Mouse (Mus musculus): ENCODE data around the gene Gm44965. TPM values are rescaled to one million over a fixed set of nuclear protein-coding genes. Genes with fewer than 3 reads are reported as not detected.

The Gm44965 gene
- polyA plus RNA-seq, 1 experiment from 2014 or later: not detected

- H3K27ac ChIP-seq: no peak overlapping the region
- no peak for ATAC-seq
- no peaks in the 10 kb centered on the region for H3K9me3 ChIP-seq (replicated peaks)
- no peak overlapping the region for H3K9ac ChIP-seq
- no peaks in the 10 kb centered on the region for H3K27me3 ChIP-seq (replicated peaks)
- H3K4me2 ChIP-seq: no peak overlapping the region
- 88% methylated on average over 4 of the region's 4 CpGs for WGBS (ENCODE audit: insufficient replicate concordance)
- no peak overlapping the region for H3K4me3 ChIP-seq
- H3K36me3 ChIP-seq: 0 out of 2 replicates have a peak, but pooled peaks cover 8% of the 10 kb centered on the region
- H3K4me1 ChIP-seq: no peaks in the 10 kb centered on the region
Observed at GRCm38 (mm10) chr6:48565693-48566310, 27.9 kb upstream of the Gm44965 start.

- WGBS (ENCODE audit: insufficient replicate concordance): 73% methylated on average over 5 of the region's 5 CpGs
- Histone ChIP-seq H3K4me3 (no peak overlapping the region), H3K9ac (no peak overlapping the region), H3K4me1 (no peaks in the 10 kb centered on the region), H3K27ac (no peak overlapping the region), H3K36me3 (0 out of 2 replicates have a peak, but pooled peaks cover 8% of the 10 kb centered on the region), H3K4me2 (no peak overlapping the region), H3K27me3 (replicated peaks) (no peaks in the 10 kb centered on the region), H3K9me3 (replicated peaks) (no peaks in the 10 kb centered on the region)
- ATAC-seq: no peak
Observed at GRCm38 (mm10) chr6:48566312-48566711, 27.4 kb upstream of the Gm44965 start.

GRCm38 (mm10) chr6:48568036-48568984 lies 25.4 kb upstream of the Gm44965 start:
- Histone ChIP-seq H3K9ac (no peak overlapping the region), H3K9me3 (replicated peaks) (no peaks in the 10 kb centered on the region), H3K27me3 (replicated peaks) (no peaks in the 10 kb centered on the region), H3K4me2 (no peak overlapping the region), H3K4me1 (peaks cover 9% of the 10 kb centered on the region; the same call in 1 of the 2 replicates), H3K27ac (no peak overlapping the region), H3K36me3 (0 out of 2 replicates have a peak, but pooled peaks cover 8% of the 10 kb centered on the region), H3K4me3 (no peak overlapping the region)
- WGBS (ENCODE audit: insufficient replicate concordance): 72% methylated on average over 21 of the region's 21 CpGs
- no peak for ATAC-seq

GRCm38 (mm10) chr6:48569065-48569807 lies 24.5 kb upstream of the Gm44965 start:
- Histone ChIP-seq H3K9ac (no peak overlapping the region), H3K36me3 (0 out of 2 replicates have a peak, but pooled peaks cover 8% of the 10 kb centered on the region), H3K27ac (no peak overlapping the region), H3K4me3 (no peak overlapping the region), H3K9me3 (replicated peaks) (no peaks in the 10 kb centered on the region), H3K27me3 (replicated peaks) (no peaks in the 10 kb centered on the region), H3K4me1 (peaks cover 10% of the 10 kb centered on the region; the same call in 1 of the 2 replicates), H3K4me2 (no peak overlapping the region)
- 75% methylated on average over 8 of the region's 8 CpGs for WGBS (ENCODE audit: insufficient replicate concordance)
- ATAC-seq: no peak

GRCm38 (mm10) chr6:48572014-48572413 lies 21.7 kb upstream of the Gm44965 start:
- H3K27me3 ChIP-seq (replicated peaks): no peaks in the 10 kb centered on the region
- 81% methylated on average over 5 of the region's 5 CpGs for WGBS (ENCODE audit: insufficient replicate concordance)
- H3K9ac ChIP-seq: no peak overlapping the region
- ATAC-seq: no peak
- peaks cover 10% of the 10 kb centered on the region; the same call in 1 of the 2 replicates for H3K4me1 ChIP-seq
- H3K9me3 ChIP-seq (replicated peaks): no peaks in the 10 kb centered on the region
- H3K4me3 ChIP-seq: no peak overlapping the region
- no peak overlapping the region for H3K4me2 ChIP-seq
- H3K36me3 ChIP-seq: no peaks in the 10 kb centered on the region
- no peak overlapping the region for H3K27ac ChIP-seq

GRCm38 (mm10) chr6:48572572-48573061 lies 21.1 kb upstream of the Gm44965 start, which contains the start of gene Rarres2:
TSS of gene Rarres2 (minus strand) at chr6:48572789.
- Histone ChIP-seq H3K4me2 (no peak within 1 kb of the TSS), H3K36me3 (no peaks in the 10 kb centered on the region), H3K9ac (no peak within 1 kb of the TSS), H3K4me1 (peaks cover 10% of the 10 kb centered on the region; the same call in 1 of the 2 replicates), H3K4me3 (no peak within 1 kb of the TSS), H3K9me3 (replicated peaks) (no peaks in the 10 kb centered on the region), H3K27me3 (replicated peaks) (no peaks in the 10 kb centered on the region), H3K27ac (no peak within 1 kb of the TSS)
- WGBS (ENCODE audit: insufficient replicate concordance): 49% methylated on average over 6 of the region's 6 CpGs
- no peak for ATAC-seq

- Histone ChIP-seq H3K27me3 (replicated peaks) (no peaks in the 10 kb centered on the region), H3K4me2 (no peak overlapping the region), H3K36me3 (no peaks in the 10 kb centered on the region), H3K4me3 (no peak overlapping the region), H3K9me3 (replicated peaks) (no peaks in the 10 kb centered on the region), H3K27ac (no peak overlapping the region), H3K4me1 (peaks cover 10% of the 10 kb centered on the region; the same call in 1 of the 2 replicates), H3K9ac (no peak overlapping the region)
- WGBS (ENCODE audit: insufficient replicate concordance): 41% methylated on average over 10 of the region's 10 CpGs
- 0 out of 2 replicates have a peak, but pooled peaks have one; percentile 15 for ATAC-seq
Observed at GRCm38 (mm10) chr6:48573280-48573679, 20.5 kb upstream of the Gm44965 start.

GRCm38 (mm10) chr6:48573981-48574380 lies 19.8 kb upstream of the Gm44965 start:
- no peaks in the 10 kb centered on the region for H3K27me3 ChIP-seq (replicated peaks)
- WGBS (ENCODE audit: insufficient replicate concordance): 60% methylated on average over 3 of the region's 3 CpGs
- H3K4me1 ChIP-seq: peaks cover 10% of the 10 kb centered on the region; the same call in 1 of the 2 replicates
- H3K9ac ChIP-seq: no peak overlapping the region
- no peaks in the 10 kb centered on the region for H3K36me3 ChIP-seq
- ATAC-seq: no peak
- no peak overlapping the region for H3K4me3 ChIP-seq
- H3K27ac ChIP-seq: no peak overlapping the region
- no peaks in the 10 kb centered on the region for H3K9me3 ChIP-seq (replicated peaks)
- H3K4me2 ChIP-seq: no peak overlapping the region

- Histone ChIP-seq H3K4me3 (no peak overlapping the region), H3K9me3 (replicated peaks) (no peaks in the 10 kb centered on the region), H3K36me3 (no peaks in the 10 kb centered on the region), H3K4me2 (no peak overlapping the region), H3K27me3 (replicated peaks) (no peaks in the 10 kb centered on the region), H3K4me1 (0 out of 2 replicates have a peak, but pooled peaks cover 3% of the 10 kb centered on the region), H3K9ac (no peak overlapping the region), H3K27ac (no peak overlapping the region)
- ATAC-seq: no peak
- 30% methylated on average over 5 of the region's 5 CpGs for WGBS (ENCODE audit: insufficient replicate concordance)
Observed at GRCm38 (mm10) chr6:48578736-48579135, 15.0 kb upstream of the Gm44965 start.

- no peaks in the 10 kb centered on the region for H3K36me3 ChIP-seq
- H3K9me3 ChIP-seq (replicated peaks): no peaks in the 10 kb centered on the region
- H3K27ac ChIP-seq: no peak overlapping the region
- no peak overlapping the region for H3K4me2 ChIP-seq
- H3K4me1 ChIP-seq: 0 out of 2 replicates have a peak, but pooled peaks cover 3% of the 10 kb centered on the region
- H3K4me3 ChIP-seq: no peak overlapping the region
- no peak overlapping the region for H3K9ac ChIP-seq
- ATAC-seq: no peak
- H3K27me3 ChIP-seq (replicated peaks): no peaks in the 10 kb centered on the region
- 8% methylated on average over 5 of the region's 5 CpGs for WGBS (ENCODE audit: insufficient replicate concordance)
Observed at GRCm38 (mm10) chr6:48579215-48579648, 14.5 kb upstream of the Gm44965 start.

- no peaks in the 10 kb centered on the region for H3K36me3 ChIP-seq
- no peaks in the 10 kb centered on the region for H3K27me3 ChIP-seq (replicated peaks)
- H3K4me3 ChIP-seq: no peak overlapping the region
- no peak overlapping the region for H3K4me2 ChIP-seq
- no peak overlapping the region for H3K27ac ChIP-seq
- ATAC-seq: no peak
- 0 out of 2 replicates have a peak, but pooled peaks cover 3% of the 10 kb centered on the region for H3K4me1 ChIP-seq
- WGBS (ENCODE audit: insufficient replicate concordance): 38% methylated on average over 3 of the region's 3 CpGs
- no peaks in the 10 kb centered on the region for H3K9me3 ChIP-seq (replicated peaks)
- no peak overlapping the region for H3K9ac ChIP-seq
Observed at GRCm38 (mm10) chr6:48581257-48581656, 12.5 kb upstream of the Gm44965 start.

Measured in liver, embryonic 12.5 days (tissue).